Mouse (Mus musculus) liver, postnatal 0 days (tissue): Measurements from ENCODE around the gene Nfatc2.

Experiments used
- CTCF ChIP-seq: sonication (generic); IDR thresholded peaks from 2 replicates; pipeline ENCODE4 v1.5.1; 2016; ENCODE audit warnings: antibody characterized with exemption, low read depth
- EP300 ChIP-seq: IDR thresholded peaks from 2 replicates; pipeline ENCODE4 v1.6.1; 2016; ENCODE audit warnings: antibody characterized with exemption, low read depth, mild to moderate bottlenecking

GRCm38 (mm10) chr2:168447601-168448000 lies 153.9 kb downstream of the Nfatc2 start:
- TF ChIP-seq CTCF (no peak), EP300 (no peak)
